Mouse (Mus musculus): ENCODE measurements around the gene Chil1. TPM values are rescaled to one million over a fixed set of nuclear protein-coding genes. Genes with fewer than 3 reads are reported as not detected.

The Chil1 gene
- polyA plus RNA-seq, 1 experiment from 2014 or later = 2.5 TPM

DNA sequence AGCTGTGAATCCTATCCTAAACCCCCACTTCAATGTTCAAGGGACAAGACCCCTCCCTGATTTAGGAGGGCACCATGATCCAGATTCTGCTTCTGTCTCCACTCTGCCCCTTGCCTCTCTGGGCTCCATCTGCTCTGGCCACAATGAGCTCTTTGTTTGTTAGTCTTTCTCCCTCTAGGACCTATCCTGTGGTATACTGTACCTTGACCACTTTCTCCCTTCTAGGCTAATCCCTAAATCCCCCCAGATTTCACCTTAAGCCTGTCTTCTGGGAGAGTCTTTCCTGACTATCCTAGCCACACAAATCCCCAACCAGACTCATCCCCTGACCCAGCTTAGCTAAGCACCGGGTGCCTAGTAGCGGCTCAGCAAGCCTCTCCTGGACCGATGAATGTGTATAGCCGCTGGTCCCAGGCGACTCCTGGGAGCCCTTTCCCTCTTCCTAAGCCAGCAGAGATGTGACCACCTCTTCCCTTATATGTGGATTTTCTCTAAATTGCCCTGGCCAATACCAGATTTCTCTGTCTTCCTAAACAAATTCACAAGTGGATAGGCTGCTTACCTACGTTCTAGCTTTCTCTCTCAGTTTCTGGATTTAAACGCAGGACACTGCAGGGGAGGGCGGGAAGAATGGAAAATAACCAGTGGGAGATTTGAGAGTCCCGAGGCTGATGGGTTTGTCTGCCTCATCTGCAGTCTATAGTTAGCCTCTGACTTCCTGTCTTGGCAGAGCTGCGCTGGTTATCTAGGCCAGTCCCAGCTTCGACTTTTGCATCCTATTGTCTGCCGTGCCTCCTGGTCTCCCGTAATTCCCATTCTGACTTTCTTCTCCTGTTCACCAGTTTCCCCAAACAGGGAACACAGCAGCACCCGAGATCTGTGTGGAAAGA lies 14.3 kb upstream of the Chil1 start:
- ATAC-seq (ENCODE audit: low FRiP score) (no peak), DNase-seq (ENCODE audit: low spot score) (no peak)
- WGBS = 59% methylated on average over 14 of the region's 14 CpGs
- no peaks in the 10 kb centered on the region for H3K4me1 ChIP-seq (replicated peaks; ENCODE audit: control insufficient read depth, insufficient read depth, low read length)
- H3K27me3 ChIP-seq (ENCODE audit: control insufficient read depth, insufficient read depth, low read length) = no peaks in the 10 kb centered on the region
- H3K36me3 ChIP-seq (replicated peaks; ENCODE audit: control insufficient read depth, insufficient read depth) = no peaks in the 10 kb centered on the region
- no peak overlapping the region for H3K4me2 ChIP-seq (replicated peaks)
- no peak overlapping the region for H3K4me3 ChIP-seq (replicated peaks; ENCODE audit: low read length)
- H3K9me3 ChIP-seq (ENCODE audit: control insufficient read depth, low read length) = no peaks in the 10 kb centered on the region
- H3K9ac ChIP-seq = no peak overlapping the region
- H3K27ac ChIP-seq = no peak overlapping the region

- no peaks in the 10 kb centered on the region for H3K27me3 ChIP-seq (ENCODE audit: control insufficient read depth, insufficient read depth, low read length)
- H3K36me3 ChIP-seq (replicated peaks; ENCODE audit: control insufficient read depth, insufficient read depth) = no peaks in the 10 kb centered on the region
- no peak overlapping the region for H3K4me3 ChIP-seq (replicated peaks; ENCODE audit: low read length)
- ATAC-seq (ENCODE audit: low FRiP score) (no peak), DNase-seq (ENCODE audit: low spot score) (no peak)
- no peak overlapping the region for H3K9ac ChIP-seq
- no peaks in the 10 kb centered on the region for H3K4me1 ChIP-seq (replicated peaks; ENCODE audit: control insufficient read depth, insufficient read depth, low read length)
- H3K9me3 ChIP-seq (ENCODE audit: control insufficient read depth, low read length) = no peaks in the 10 kb centered on the region
- no peak overlapping the region for H3K4me2 ChIP-seq (replicated peaks)
- WGBS = 83% methylated on average over 3 of the region's 3 CpGs
- no peak overlapping the region for H3K27ac ChIP-seq
These were observed 13.4 kb upstream of the Chil1 start for GRCm38 (mm10) chr1:134168567-134168966.

DNA sequence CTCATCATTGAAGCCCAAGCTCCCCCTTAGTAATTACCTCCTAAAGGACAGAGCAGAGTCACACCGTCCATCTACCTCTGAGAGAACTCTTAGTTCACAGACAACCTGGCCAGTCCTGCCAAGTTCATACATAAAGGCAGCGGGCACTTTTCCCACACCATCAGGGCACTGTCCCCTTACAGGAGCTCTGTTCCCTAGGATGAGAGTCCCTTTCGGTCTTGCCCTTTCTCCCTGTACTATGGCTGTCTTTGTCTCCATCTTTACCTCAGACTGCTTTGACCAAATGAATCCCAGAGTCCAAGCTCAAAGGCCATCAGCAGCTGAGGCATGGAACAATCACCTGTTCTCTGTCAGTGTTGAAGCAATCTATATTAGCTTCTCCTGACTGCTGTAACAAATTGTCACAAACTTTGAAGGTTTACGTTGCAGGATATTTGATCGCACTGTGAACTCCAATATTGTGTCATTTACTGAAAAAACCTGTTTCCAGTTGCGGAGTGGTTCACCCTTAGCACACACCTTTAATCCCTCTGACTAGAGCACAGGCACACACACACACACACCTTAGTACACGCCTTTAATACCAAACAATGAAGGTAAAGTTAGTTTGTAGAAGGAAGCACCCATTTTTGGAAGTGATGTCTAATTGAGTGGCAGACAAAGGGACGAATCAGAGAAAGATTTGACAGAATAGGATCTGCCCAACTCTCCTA lies 12.8 kb upstream of the Chil1 start:
- Histone ChIP-seq H3K27me3 (ENCODE audit: control insufficient read depth, insufficient read depth, low read length) (no peaks in the 10 kb centered on the region), H3K9me3 (ENCODE audit: control insufficient read depth, low read length) (no peaks in the 10 kb centered on the region), H3K36me3 (replicated peaks; ENCODE audit: control insufficient read depth, insufficient read depth) (no peaks in the 10 kb centered on the region), H3K4me3 (replicated peaks; ENCODE audit: low read length) (no peak overlapping the region), H3K27ac (no peak overlapping the region), H3K4me2 (replicated peaks) (no peak overlapping the region), H3K4me1 (replicated peaks; ENCODE audit: control insufficient read depth, insufficient read depth, low read length) (no peaks in the 10 kb centered on the region), H3K9ac (no peak overlapping the region)
- DNase-seq (ENCODE audit: low spot score) = no peak
- 89% methylated on average over 8 of the region's 8 CpGs for WGBS
- ATAC-seq (ENCODE audit: low FRiP score) = no peak

- WGBS = 54% methylated on average over 7 of the region's 7 CpGs
- H3K9ac ChIP-seq = no peak overlapping the region
- ATAC-seq (ENCODE audit: low FRiP score) = no peak
- no peak overlapping the region for H3K27ac ChIP-seq
- H3K4me2 ChIP-seq (replicated peaks) = no peak overlapping the region
- no peaks in the 10 kb centered on the region for H3K36me3 ChIP-seq (replicated peaks; ENCODE audit: control insufficient read depth, insufficient read depth)
- no peaks in the 10 kb centered on the region for H3K27me3 ChIP-seq (ENCODE audit: control insufficient read depth, insufficient read depth, low read length)
- no peak overlapping the region for H3K4me3 ChIP-seq (replicated peaks; ENCODE audit: low read length)
- H3K9me3 ChIP-seq (ENCODE audit: control insufficient read depth, low read length) = no peaks in the 10 kb centered on the region
- no peak for DNase-seq (ENCODE audit: low spot score)
- H3K4me1 ChIP-seq (replicated peaks; ENCODE audit: control insufficient read depth, insufficient read depth, low read length) = no peaks in the 10 kb centered on the region
These were observed 8.9 kb upstream of the Chil1 start for GRCm38 (mm10) chr1:134173081-134173480.

GRCm38 (mm10) chr1:134177976-134178375 lies 4.0 kb upstream of the Chil1 start:
- Histone ChIP-seq H3K9ac (no peak overlapping the region), H3K27me3 (ENCODE audit: control insufficient read depth, insufficient read depth, low read length) (no peaks in the 10 kb centered on the region), H3K4me1 (replicated peaks; ENCODE audit: control insufficient read depth, insufficient read depth, low read length) (no peaks in the 10 kb centered on the region), H3K9me3 (ENCODE audit: control insufficient read depth, low read length) (no peaks in the 10 kb centered on the region), H3K4me3 (replicated peaks; ENCODE audit: low read length) (no peak overlapping the region), H3K27ac (no peak overlapping the region), H3K36me3 (replicated peaks; ENCODE audit: control insufficient read depth, insufficient read depth) (no peaks in the 10 kb centered on the region), H3K4me2 (replicated peaks) (no peak overlapping the region)
- no peak for ATAC-seq (ENCODE audit: low FRiP score)
- 83% methylated on average over 5 of the region's 5 CpGs for WGBS
- DNase-seq (ENCODE audit: low spot score) = no peak

- 91% methylated on average over 4 of the region's 4 CpGs for WGBS
- DNase-seq (ENCODE audit: low spot score) (no peak), ATAC-seq (ENCODE audit: low FRiP score) (no peak)
- H3K9me3 ChIP-seq (ENCODE audit: control insufficient read depth, low read length) = no peaks in the 10 kb centered on the region
- H3K9ac ChIP-seq = no peak overlapping the region
- no peaks in the 10 kb centered on the region for H3K27me3 ChIP-seq (ENCODE audit: control insufficient read depth, insufficient read depth, low read length)
- no peak overlapping the region for H3K4me3 ChIP-seq (replicated peaks; ENCODE audit: low read length)
- H3K4me1 ChIP-seq (replicated peaks; ENCODE audit: control insufficient read depth, insufficient read depth, low read length) = peaks cover 9% of the 10 kb centered on the region; the same call in 1 of the 2 replicates
- H3K36me3 ChIP-seq (replicated peaks; ENCODE audit: control insufficient read depth, insufficient read depth) = no peaks in the 10 kb centered on the region
- no peak overlapping the region for H3K4me2 ChIP-seq (replicated peaks)
- no peak overlapping the region for H3K27ac ChIP-seq
These were observed 2.1 kb downstream of the Chil1 start for GRCm38 (mm10) chr1:134184089-134184488.

- Histone ChIP-seq H3K36me3 (replicated peaks; ENCODE audit: control insufficient read depth, insufficient read depth) (no peaks in the 10 kb centered on the region), H3K4me1 (replicated peaks; ENCODE audit: control insufficient read depth, insufficient read depth, low read length) (peaks cover 10% of the 10 kb centered on the region; the same call in 1 of the 2 replicates), H3K4me3 (replicated peaks; ENCODE audit: low read length) (no peak overlapping the region), H3K27ac (peak overlapping the region; percentile 63), H3K9ac (no peak overlapping the region), H3K9me3 (ENCODE audit: control insufficient read depth, low read length) (no peaks in the 10 kb centered on the region), H3K4me2 (replicated peaks) (no peak overlapping the region), H3K27me3 (ENCODE audit: control insufficient read depth, insufficient read depth, low read length) (no peaks in the 10 kb centered on the region)
- ATAC-seq (ENCODE audit: low FRiP score) (no peak), DNase-seq (ENCODE audit: low spot score) (peak; percentile 36)
- WGBS = 57% methylated on average over 5 of the region's 5 CpGs
These were observed 6.2 kb downstream of the Chil1 start for GRCm38 (mm10) chr1:134188217-134188616.

GRCm38 (mm10) chr1:134188989-134189729 lies 7.2 kb downstream of the Chil1 start:
- no peaks in the 10 kb centered on the region for H3K27me3 ChIP-seq (ENCODE audit: control insufficient read depth, insufficient read depth, low read length)
- no peaks in the 10 kb centered on the region for H3K36me3 ChIP-seq (replicated peaks; ENCODE audit: control insufficient read depth, insufficient read depth)
- H3K9me3 ChIP-seq (ENCODE audit: control insufficient read depth, low read length) = no peaks in the 10 kb centered on the region
- no peak overlapping the region for H3K4me2 ChIP-seq (replicated peaks)
- H3K4me1 ChIP-seq (replicated peaks; ENCODE audit: control insufficient read depth, insufficient read depth, low read length) = peaks cover 10% of the 10 kb centered on the region; the same call in 1 of the 2 replicates
- DNase-seq (ENCODE audit: low spot score) (no peak), ATAC-seq (ENCODE audit: low FRiP score) (peak; percentile 61)
- H3K4me3 ChIP-seq (replicated peaks; ENCODE audit: low read length) = no peak overlapping the region
- H3K9ac ChIP-seq = no peak overlapping the region
- WGBS = 26% methylated on average over 12 of the region's 12 CpGs
- no peak overlapping the region for H3K27ac ChIP-seq

- Histone ChIP-seq H3K27me3 (ENCODE audit: control insufficient read depth, insufficient read depth, low read length) (no peaks in the 10 kb centered on the region), H3K9me3 (ENCODE audit: control insufficient read depth, low read length) (no peaks in the 10 kb centered on the region), H3K36me3 (replicated peaks; ENCODE audit: control insufficient read depth, insufficient read depth) (no peaks in the 10 kb centered on the region), H3K4me2 (replicated peaks) (no peak overlapping the region), H3K4me1 (replicated peaks; ENCODE audit: control insufficient read depth, insufficient read depth, low read length) (peaks cover 14% of the 10 kb centered on the region; the same call in 1 of the 2 replicates), H3K27ac (no peak overlapping the region), H3K9ac (no peak overlapping the region), H3K4me3 (replicated peaks; ENCODE audit: low read length) (no peak overlapping the region)
- WGBS = 94% methylated on average over 5 of the region's 5 CpGs
- DNase-seq (ENCODE audit: low spot score) (no peak), ATAC-seq (ENCODE audit: low FRiP score) (no peak)
These were observed 9.2 kb downstream of the Chil1 start for GRCm38 (mm10) chr1:134191192-134191591.
